Mouse (Mus musculus) limb, embryonic 13.5 days (tissue): ENCODE data around the gene Adat2. TPM values are rescaled to one million over a fixed set of nuclear protein-coding genes. Genes with fewer than 3 reads are reported as not detected.
A peak's percentile ranks its signal among the peaks of the same experiment; 100 is the strongest.

ENCODE experiments used
- ATAC-seq: fragments of 200-750 bp; cut with Nextera tagmentation; 2 replicates; pipeline ENCODE4 v1.8.0; 2017; ENCODE audit warnings: low read depth, moderate number of reproducible peaks, moderate TSS enrichment; ENCODE audit not compliant: low FRiP score
- H3K27ac ChIP-seq: fragments of 300-500 bp; sonication (generic); 2 replicates; pipeline ENCODE4 v1.5.1; 2015; ENCODE audit warnings: inconsistent platforms, mild to moderate bottlenecking, moderate library complexity
- H3K27me3 ChIP-seq: fragments of 300-500 bp; sonication (generic); 2 replicates; pipeline ENCODE4 v1.6.1; 2015; ENCODE audit warnings: mild to moderate bottlenecking, inconsistent platforms
- H3K36me3 ChIP-seq: fragments of 300-500 bp; sonication (generic); 2 replicates; pipeline ENCODE4 v1.6.1; 2015; ENCODE audit warnings: inconsistent platforms, mild to moderate bottlenecking, moderate library complexity
- H3K4me1 ChIP-seq: fragments of 300-500 bp; sonication (generic); 2 replicates; pipeline ENCODE4 v1.6.1; 2015; ENCODE audit warnings: inconsistent platforms
- H3K4me2 ChIP-seq: fragments of 300-500 bp; sonication (generic); replicated peaks from 2 replicates; pipeline ENCODE4 v1.6.1; 2015; ENCODE audit warnings: inconsistent platforms, mild to moderate bottlenecking, moderate library complexity
- H3K4me3 ChIP-seq: fragments of 300-500 bp; sonication (generic); 2 replicates; pipeline ENCODE4 v1.5.1; 2015; ENCODE audit warnings: moderate library complexity, mild to moderate bottlenecking, inconsistent platforms
- H3K9ac ChIP-seq: fragments of 300-500 bp; sonication (generic); 2 replicates; pipeline ENCODE4 v1.6.1; 2015; ENCODE audit warnings: mild to moderate bottlenecking, inconsistent platforms
- H3K9me3 ChIP-seq: fragments of 300-500 bp; sonication (generic); 2 replicates; pipeline ENCODE4 v1.6.1; 2016; ENCODE audit warnings: inconsistent platforms
- WGBS: fragments of 180-500 bp; shearing (Covaris S2); methylation state at CpG from one replicate; pipeline ENCODE4 v1.1.7; 2015; 5-methylcytosine and 5-hydroxymethylcytosine counted together
- polyA plus RNA-seq: library from polyadenylated mRNA; unstranded; fragments of >200 nt; fragmentation: Nextera tagmentation; extraction: Ambion mirVana; gene quantifications from 2 replicates; pipeline ENCODE4 v1.2.1, GENCODE M21; 2015

Adat2 gene
- polyA plus RNA-seq, 1 experiment from 2014 or later, result 4.5 TPM

DNA sequence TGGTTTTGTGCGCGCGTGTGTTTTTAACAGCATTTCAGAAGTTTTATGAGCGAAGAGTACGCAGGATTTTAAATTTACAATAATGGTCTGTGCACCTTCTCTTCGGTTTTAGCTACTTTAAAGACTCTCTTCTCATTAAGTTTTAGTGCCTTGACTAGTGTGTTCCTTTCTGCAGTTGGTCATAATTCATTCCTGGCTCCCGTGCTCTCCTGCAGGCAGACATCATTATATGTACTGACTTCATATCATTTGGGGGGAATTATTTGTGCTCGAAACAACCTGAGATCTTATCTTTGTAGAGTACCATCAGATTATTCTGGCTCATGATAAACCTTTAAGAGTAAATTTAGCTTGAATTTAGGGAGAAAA lies 12.4 kb downstream of the Adat2 start:
- H3K27me3 ChIP-seq, result peaks cover 26% of the 10 kb centered on the region
- no peaks in the 10 kb centered on the region for H3K9me3 ChIP-seq
- peak overlapping the region; percentile 30 for H3K4me3 ChIP-seq
- peak overlapping the region; percentile 60 for H3K4me2 ChIP-seq
- peaks cover 30% of the 10 kb centered on the region for H3K36me3 ChIP-seq
- ATAC-seq, result 0 out of 2 replicates have a peak, but pooled peaks have one; percentile 1
- peaks cover 43% of the 10 kb centered on the region for H3K4me1 ChIP-seq
- WGBS, result 9% methylated on average over 8 of the region's 8 CpGs
- H3K27ac ChIP-seq, result no peak overlapping the region
- H3K9ac ChIP-seq, result no peak overlapping the region

DNA sequence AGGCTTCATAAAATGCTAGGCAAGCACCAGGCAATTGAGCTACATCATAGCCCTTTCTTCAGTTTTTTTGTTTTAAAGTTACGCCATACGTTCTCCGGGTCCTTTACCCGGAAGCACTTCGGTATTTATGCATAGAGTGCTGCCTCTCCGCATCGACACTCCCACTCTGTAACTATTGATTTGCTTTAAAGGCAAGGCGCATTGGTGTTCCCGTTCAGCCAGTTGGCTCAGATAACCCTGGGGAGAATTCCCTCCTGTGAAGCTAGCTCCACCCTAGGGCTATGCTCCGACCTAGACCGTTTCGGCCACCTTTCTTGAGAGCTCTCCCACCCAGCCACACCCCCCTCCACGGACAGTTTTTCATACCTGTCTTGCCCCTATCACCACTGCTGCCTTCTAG lies 13.7 kb downstream of the Adat2 start:
- Histone ChIP-seq H3K27ac (no peak overlapping the region), H3K27me3 (peaks cover 29% of the 10 kb centered on the region), H3K4me2 (no peak overlapping the region), H3K4me1 (peaks cover 57% of the 10 kb centered on the region), H3K9me3 (no peaks in the 10 kb centered on the region), H3K36me3 (peaks cover 20% of the 10 kb centered on the region), H3K9ac (no peak overlapping the region), H3K4me3 (no peak overlapping the region)
- WGBS, result 57% methylated on average over 13 of the region's 13 CpGs
- no peak for ATAC-seq

DNA sequence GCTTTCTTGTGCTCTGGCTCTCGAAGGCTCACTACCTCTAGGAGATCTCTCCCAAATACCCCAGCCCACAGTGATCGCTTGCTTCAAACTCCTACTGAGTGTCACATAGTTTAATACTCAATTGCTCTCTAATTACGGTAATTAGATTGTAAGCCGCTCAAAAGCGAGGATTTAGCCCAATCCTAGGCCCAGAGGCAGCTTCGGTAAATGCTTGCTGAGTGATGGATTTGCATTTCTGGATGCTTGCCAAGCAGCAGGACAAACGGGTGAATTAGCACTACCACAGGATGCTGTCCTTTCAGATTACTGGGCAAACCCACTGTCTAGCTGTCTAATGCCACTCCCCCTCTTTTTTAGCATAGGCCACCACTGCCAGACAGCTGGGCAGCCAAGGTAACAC lies 17.1 kb downstream of the Adat2 start:
- Histone ChIP-seq H3K9me3 (no peaks in the 10 kb centered on the region), H3K4me3 (no peak overlapping the region), H3K36me3 (no peaks in the 10 kb centered on the region), H3K4me1 (peaks cover 63% of the 10 kb centered on the region), H3K4me2 (no peak overlapping the region), H3K9ac (no peak overlapping the region), H3K27me3 (peaks cover 49% of the 10 kb centered on the region), H3K27ac (no peak overlapping the region)
- 36% methylated on average over 7 of the region's 7 CpGs for WGBS
- no peak for ATAC-seq

DNA sequence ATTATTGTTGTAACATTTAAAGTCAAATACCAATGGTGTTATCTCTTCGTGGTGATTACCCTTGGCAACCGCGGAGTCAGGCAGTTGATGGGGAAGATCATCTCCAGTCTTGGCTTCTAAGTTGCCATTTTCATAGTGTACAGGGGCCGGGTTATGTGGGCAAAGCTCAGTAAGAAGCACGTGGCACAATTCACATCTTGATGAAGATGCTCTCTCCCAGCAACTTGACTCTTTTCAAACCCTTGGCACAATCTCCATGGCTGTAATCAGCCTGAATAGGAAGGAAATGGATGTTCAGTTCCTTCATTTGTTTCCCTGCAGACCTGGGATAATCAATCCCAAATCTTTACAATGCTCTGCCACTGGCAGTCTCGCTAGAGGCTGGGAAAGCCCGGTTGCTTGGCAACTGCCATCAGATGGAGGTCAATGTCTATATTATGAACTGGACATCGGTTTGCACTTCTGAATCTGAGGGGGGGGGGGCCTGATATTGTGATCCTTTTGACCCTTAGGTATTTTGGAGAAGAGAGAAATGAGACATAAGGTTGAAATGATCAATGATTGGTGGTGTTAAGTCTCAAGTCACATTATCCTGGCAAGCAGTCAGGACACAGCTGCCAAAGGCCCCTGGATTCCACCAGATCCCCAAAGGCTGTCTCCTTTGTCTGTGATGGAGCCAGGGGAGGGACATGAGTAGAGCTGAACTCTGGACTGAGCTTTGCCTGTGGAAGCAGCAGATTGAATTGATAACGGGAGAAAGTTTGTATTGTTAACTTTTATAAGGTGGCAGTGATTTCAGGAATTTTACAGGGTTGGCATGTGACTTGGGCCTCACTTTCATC lies 18.2 kb downstream of the Adat2 start:
- Histone ChIP-seq H3K4me1 (peaks cover 57% of the 10 kb centered on the region), H3K36me3 (no peaks in the 10 kb centered on the region), H3K27me3 (peaks cover 50% of the 10 kb centered on the region), H3K4me3 (no peak overlapping the region), H3K9me3 (no peaks in the 10 kb centered on the region), H3K27ac (no peak overlapping the region), H3K9ac (no peak overlapping the region), H3K4me2 (no peak overlapping the region)
- 68% methylated on average over 9 of the region's 9 CpGs for WGBS
- no peak for ATAC-seq

DNA sequence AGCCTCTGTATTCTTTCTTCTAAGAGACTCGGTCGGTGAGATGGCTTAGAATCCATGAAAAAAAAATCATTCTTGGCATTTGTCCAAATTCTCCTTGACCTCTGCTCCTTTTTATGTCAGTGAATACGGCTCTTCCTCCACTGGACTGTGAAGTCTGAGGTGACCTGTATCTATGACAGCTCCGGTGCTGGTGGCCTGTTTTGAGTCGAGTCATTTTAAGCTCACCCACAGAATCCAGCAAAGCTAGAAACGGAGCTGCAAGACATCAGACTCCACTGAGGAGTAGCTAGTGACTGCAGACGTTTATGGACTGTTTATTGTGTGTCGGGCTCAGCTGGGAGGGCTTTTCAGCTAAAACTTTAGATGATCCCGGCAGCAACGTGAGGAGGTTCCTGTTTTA lies 19.3 kb downstream of the Adat2 start:
- no peaks in the 10 kb centered on the region for H3K36me3 ChIP-seq
- no peak overlapping the region for H3K9ac ChIP-seq
- no peak overlapping the region for H3K27ac ChIP-seq
- peaks cover 49% of the 10 kb centered on the region for H3K4me1 ChIP-seq
- no peak overlapping the region for H3K4me3 ChIP-seq
- no peaks in the 10 kb centered on the region for H3K9me3 ChIP-seq
- ATAC-seq, result no peak
- WGBS, result 21% methylated on average over 10 of the region's 10 CpGs
- 0 out of 2 replicates have a peak overlapping the region, but pooled peaks have one; percentile 2 for H3K4me2 ChIP-seq
- peaks cover 42% of the 10 kb centered on the region for H3K27me3 ChIP-seq

DNA sequence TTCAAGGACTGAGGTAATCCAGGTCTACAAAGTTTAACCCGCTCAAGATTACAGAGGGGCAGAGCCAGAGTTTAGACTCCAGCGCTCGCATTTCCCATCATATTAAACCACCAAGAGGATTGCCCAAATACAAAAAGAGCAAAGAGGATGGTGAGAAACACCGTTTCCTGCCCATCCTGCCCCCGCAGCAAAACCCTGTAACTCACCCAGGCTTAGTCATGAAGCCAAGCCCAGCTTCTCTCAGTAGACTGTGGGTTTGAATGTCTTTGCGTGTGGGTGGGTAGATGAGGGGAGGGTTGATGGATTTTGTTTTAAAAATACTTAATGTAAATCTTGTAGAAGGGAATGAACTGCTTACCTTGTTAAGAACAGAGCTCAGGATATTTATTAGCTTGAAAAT lies 19.7 kb downstream of the Adat2 start:
- Histone ChIP-seq H3K4me1 (peaks cover 47% of the 10 kb centered on the region), H3K4me3 (no peak overlapping the region), H3K36me3 (no peaks in the 10 kb centered on the region), H3K27ac (no peak overlapping the region), H3K9me3 (no peaks in the 10 kb centered on the region), H3K27me3 (peaks cover 42% of the 10 kb centered on the region), H3K4me2 (no peak overlapping the region), H3K9ac (no peak overlapping the region)
- no peak for ATAC-seq
- WGBS, result 55% methylated on average over 6 of the region's 6 CpGs

DNA sequence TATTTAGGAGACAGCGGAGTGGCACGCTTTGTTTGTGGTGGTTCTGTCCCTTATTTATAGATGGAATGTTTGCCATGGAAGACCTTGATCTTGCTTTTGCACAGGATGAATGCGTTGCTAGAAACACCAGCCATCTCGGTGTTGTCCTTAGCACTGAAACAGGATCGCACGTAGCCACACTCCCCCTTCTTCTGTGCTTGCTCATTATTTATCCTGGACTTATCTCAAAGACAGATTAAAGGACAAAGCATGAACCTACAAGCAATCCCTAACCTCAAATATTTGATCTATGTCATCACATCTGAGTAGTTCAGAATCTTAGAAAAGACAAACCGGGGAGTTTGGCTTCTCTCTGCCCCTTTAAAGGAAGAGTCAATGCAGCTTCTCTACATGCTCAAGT lies 24.4 kb downstream of the Adat2 start:
- peaks cover 4% of the 10 kb centered on the region; the same call in 1 of the 2 replicates for H3K4me1 ChIP-seq
- WGBS, result 93% methylated on average over 7 of the region's 7 CpGs
- H3K27me3 ChIP-seq, result peaks cover 29% of the 10 kb centered on the region
- H3K27ac ChIP-seq, result no peak overlapping the region
- no peaks in the 10 kb centered on the region for H3K9me3 ChIP-seq
- H3K36me3 ChIP-seq, result no peaks in the 10 kb centered on the region
- no peak overlapping the region for H3K9ac ChIP-seq
- no peak overlapping the region for H3K4me2 ChIP-seq
- ATAC-seq, result no peak
- no peak overlapping the region for H3K4me3 ChIP-seq

DNA sequence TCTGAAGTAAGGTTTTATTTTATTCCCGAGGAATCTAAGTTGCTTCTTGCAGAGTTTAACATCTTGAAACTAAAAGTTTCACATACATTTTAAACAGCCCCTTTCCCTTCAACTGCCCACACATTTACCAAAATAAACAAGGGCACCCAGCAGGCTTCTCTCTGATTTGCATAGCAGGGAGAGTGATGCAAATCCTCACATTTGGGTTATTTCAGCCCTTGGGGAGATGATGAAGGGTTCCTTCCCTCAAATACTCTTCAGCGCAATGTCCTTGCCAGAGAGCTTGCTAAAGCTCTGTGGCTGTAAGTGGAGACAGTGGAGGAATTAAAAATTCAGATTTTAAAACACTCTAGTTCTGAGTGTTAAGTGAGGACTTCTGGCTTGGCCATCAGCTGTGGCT lies 35.2 kb downstream of the Adat2 start:
- Histone ChIP-seq H3K4me1 (no peaks in the 10 kb centered on the region), H3K4me3 (no peak overlapping the region), H3K36me3 (no peaks in the 10 kb centered on the region), H3K27me3 (peaks cover 9% of the 10 kb centered on the region; the same call in 1 of the 2 replicates), H3K27ac (no peak overlapping the region), H3K9me3 (no peaks in the 10 kb centered on the region), H3K4me2 (no peak overlapping the region), H3K9ac (no peak overlapping the region)
- WGBS, result 73% methylated on average over 2 of the region's 2 CpGs
- no peak for ATAC-seq

DNA sequence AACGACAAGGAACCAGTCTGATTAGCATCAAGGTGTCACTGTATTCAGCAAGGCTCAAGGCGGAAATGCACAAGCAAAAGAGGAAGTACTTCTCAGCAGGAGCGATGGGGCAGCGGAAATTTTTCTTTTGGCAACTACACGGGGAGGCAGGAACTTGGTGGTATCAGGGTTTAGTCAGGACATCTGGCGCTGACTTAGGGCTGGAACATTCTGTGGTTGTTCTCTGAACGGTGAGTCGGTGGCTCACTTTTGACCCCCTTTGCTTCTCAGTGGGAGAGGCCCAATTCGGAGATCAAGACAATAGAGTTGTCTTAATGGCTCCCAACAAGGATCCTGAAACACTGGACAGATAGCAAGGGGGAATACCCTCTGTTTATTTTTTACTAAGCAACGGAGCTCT lies 39.5 kb downstream of the Adat2 start:
- H3K4me2 ChIP-seq, result no peak overlapping the region
- 91% methylated on average over 10 of the region's 10 CpGs for WGBS
- no peaks in the 10 kb centered on the region for H3K9me3 ChIP-seq
- ATAC-seq, result no peak
- H3K9ac ChIP-seq, result no peak overlapping the region
- no peaks in the 10 kb centered on the region; the same call in 1 of the 2 replicates for H3K4me1 ChIP-seq
- H3K36me3 ChIP-seq, result no peaks in the 10 kb centered on the region
- no peak overlapping the region for H3K4me3 ChIP-seq
- no peak overlapping the region for H3K27ac ChIP-seq
- peaks cover 8% of the 10 kb centered on the region; the same call in 1 of the 2 replicates for H3K27me3 ChIP-seq

DNA sequence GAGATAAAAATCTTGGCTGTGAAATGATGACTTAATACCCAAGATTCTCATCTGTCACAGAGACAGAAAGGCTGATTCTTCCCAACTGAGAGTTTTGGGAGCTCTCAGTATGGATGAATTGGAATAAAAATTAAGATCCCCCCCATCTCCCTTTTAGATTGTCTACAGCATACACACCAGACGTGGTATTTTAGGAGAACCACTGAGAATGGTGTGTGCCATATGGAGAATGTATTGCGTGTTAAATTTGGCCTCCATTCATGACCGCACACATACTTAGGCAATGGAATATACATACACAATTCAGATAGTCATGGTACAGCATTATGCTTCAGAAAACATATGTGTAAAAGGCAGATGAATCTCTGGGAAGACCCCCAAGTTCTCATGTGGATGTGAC lies 40.8 kb downstream of the Adat2 start:
- no peaks in the 10 kb centered on the region for H3K36me3 ChIP-seq
- WGBS, result 87% methylated on average over 3 of the region's 3 CpGs
- no peak for ATAC-seq

DNA sequence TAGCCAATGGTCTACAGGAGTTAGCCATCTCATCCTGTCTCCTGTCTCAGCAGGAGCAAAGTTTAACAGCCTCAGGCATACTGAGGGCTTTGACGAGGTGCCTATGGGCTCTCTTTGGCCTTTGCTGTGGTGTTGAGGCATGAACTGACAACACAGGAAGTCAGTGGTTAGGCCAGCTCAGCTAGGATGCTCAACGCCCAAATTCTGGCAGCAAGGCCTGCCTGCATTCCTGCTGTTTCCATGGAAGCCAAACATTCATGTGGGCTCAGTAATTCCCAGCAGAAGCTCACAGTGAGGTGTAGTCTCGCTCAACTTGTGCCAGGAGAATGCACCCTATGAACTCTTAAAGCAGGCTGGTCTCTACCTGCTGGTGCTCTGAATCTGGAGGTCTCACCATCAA lies 43.4 kb downstream of the Adat2 start:
- H3K4me3 ChIP-seq, result no peak overlapping the region
- H3K4me1 ChIP-seq, result no peaks in the 10 kb centered on the region; the same call in 1 of the 2 replicates
- no peaks in the 10 kb centered on the region for H3K9me3 ChIP-seq
- no peak overlapping the region for H3K27ac ChIP-seq
- WGBS, result 41% methylated on average over 3 of the region's 3 CpGs
- H3K9ac ChIP-seq, result no peak overlapping the region
- ATAC-seq, result no peak
- H3K4me2 ChIP-seq, result no peak overlapping the region
- H3K27me3 ChIP-seq, result no peaks in the 10 kb centered on the region
- H3K36me3 ChIP-seq, result no peaks in the 10 kb centered on the region

More for the DNA sequence above, 40.8 kb downstream of the Adat2 start:
- no peaks in the 10 kb centered on the region for H3K9me3 ChIP-seq
- H3K27ac ChIP-seq, result no peak overlapping the region
- H3K4me3 ChIP-seq, result no peak overlapping the region
- H3K4me2 ChIP-seq, result no peak overlapping the region
- no peaks in the 10 kb centered on the region; the same call in 1 of the 2 replicates for H3K4me1 ChIP-seq
- no peak overlapping the region for H3K9ac ChIP-seq
- 0 out of 2 replicates have a peak, but pooled peaks cover under 1% of the 10 kb centered on the region for H3K27me3 ChIP-seq

DNA sequence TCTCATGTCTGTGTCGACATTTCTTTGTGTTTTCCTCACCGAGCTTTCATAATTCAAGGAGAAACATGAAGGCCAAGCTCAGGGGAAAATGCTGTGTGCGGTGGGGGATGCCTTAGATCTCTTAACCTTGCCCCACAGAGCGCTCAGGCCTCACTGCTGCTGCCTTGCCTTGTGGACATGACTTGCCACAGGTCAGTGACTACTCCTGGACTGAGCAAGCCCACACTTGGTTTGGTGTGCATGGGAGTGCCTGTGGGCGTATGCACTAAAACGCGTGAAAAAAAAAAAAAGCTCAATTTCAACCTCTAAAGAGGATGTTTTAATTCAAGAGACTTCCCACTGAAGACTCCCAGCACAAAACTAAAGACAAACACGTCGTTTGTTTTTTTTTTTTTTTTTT lies 44.2 kb downstream of the Adat2 start:
- Histone ChIP-seq H3K4me3 (no peak overlapping the region), H3K4me2 (no peak overlapping the region), H3K27me3 (no peaks in the 10 kb centered on the region), H3K27ac (no peak overlapping the region), H3K4me1 (no peaks in the 10 kb centered on the region; the same call in 1 of the 2 replicates), H3K9me3 (no peaks in the 10 kb centered on the region), H3K9ac (no peak overlapping the region), H3K36me3 (no peaks in the 10 kb centered on the region)
- ATAC-seq, result no peak
- WGBS, result 79% methylated on average over 9 of the region's 9 CpGs

DNA sequence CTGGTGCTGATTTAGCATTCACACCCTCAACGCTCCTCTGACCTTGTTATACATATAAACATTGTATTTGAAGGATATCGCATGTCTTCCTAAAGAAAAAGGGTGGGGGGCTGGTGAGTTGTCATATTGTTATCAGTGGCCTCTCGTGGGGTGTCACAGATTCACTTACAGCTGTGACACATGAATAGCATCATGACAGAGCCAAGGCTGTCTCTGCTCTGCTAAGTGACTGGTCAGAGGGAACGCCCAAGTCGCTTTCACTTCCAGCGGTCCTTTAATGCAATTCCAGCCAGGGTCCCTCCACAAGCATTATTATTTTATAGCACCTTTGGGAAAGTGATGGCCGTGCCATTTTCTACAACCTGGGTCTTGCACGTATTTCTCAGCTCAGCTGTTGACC lies 44.8 kb downstream of the Adat2 start:
- no peaks in the 10 kb centered on the region for H3K27me3 ChIP-seq
- H3K4me1 ChIP-seq, result no peaks in the 10 kb centered on the region; the same call in 1 of the 2 replicates
- H3K27ac ChIP-seq, result no peak overlapping the region
- H3K9me3 ChIP-seq, result no peaks in the 10 kb centered on the region
- no peak overlapping the region for H3K4me3 ChIP-seq
- H3K36me3 ChIP-seq, result no peaks in the 10 kb centered on the region
- no peak overlapping the region for H3K9ac ChIP-seq
- no peak overlapping the region for H3K4me2 ChIP-seq
- 67% methylated on average over 8 of the region's 8 CpGs for WGBS
- ATAC-seq, result no peak
